Mouse (Mus musculus): Measurements from ENCODE around the gene Nudt11.
A peak's percentile ranks its signal among the peaks of the same experiment; 100 is the strongest.
"Not testable (repeated sequence)": the region's sequence is repeated elsewhere in the genome, so short reads cannot be mapped to it uniquely, and the experiment has no call there.

Nudt11 gene

GRCm38 (mm10) chrX:6047066-6047935 is at the start of gene Nudt11:
TSS of gene Nudt11 (plus strand) at chrX:6047453.
- not testable (repeated sequence) for DNase-seq (ENCODE audit: low read depth, low spot score)

- not testable (repeated sequence) for DNase-seq (ENCODE audit: low read depth, low spot score)
These were observed 822 bp downstream of the Nudt11 start for GRCm38 (mm10) chrX:6047936-6048614.

GRCm38 (mm10) chrX:6061563-6061962 is 14.3 kb downstream of the Nudt11 start:
- no peak for DNase-seq (ENCODE audit: low read depth, low spot score)

GRCm38 (mm10) chrX:6082954-6083680 is 35.9 kb downstream of the Nudt11 start, which contains the start of gene AU022751:
TSS of gene AU022751 (minus strand) at chrX:6083419.
- no peak for DNase-seq (ENCODE audit: low read depth, low spot score)

- DNase-seq (ENCODE audit: low read depth, low spot score), result no peak
These were observed 44.3 kb downstream of the Nudt11 start for GRCm38 (mm10) chrX:6091547-6091946.

- DNase-seq (ENCODE audit: low read depth, low spot score), result peak; percentile 20
These were observed 44.9 kb downstream of the Nudt11 start for GRCm38 (mm10) chrX:6091996-6092757.
